Mouse (Mus musculus): ENCODE results near the gene Jmjd6. TPM values are rescaled to one million over a fixed set of nuclear protein-coding genes. Genes with fewer than 3 reads are reported as not detected.

Gene Jmjd6
- polyA plus RNA-seq, 1 experiment from 2014 or later, result 102 TPM

DNA sequence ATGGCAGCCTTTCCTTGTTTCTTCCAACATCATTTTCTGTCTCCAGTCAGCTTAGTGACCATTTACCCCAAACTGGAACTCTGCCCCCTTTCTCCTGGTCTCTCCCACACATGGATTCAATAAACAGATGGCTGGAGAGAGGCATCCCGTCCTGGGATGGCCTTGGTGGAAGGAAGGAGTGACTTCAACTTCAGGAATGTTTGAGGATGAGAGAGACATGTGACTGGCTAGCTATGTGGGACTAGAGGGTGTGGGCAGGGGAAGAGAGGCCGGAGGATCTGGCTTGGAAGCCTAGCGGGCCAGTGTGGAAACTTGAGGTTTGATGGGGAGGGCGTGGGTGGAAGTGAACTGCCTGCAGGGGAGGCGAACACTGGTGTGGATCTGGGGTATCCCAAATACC is 26.5 kb downstream of the Jmjd6 start:
- WGBS, result 82% methylated on average over 5 of the region's 5 CpGs
- H3K4me1 ChIP-seq, result peaks cover 81% of the 10 kb centered on the region

DNA sequence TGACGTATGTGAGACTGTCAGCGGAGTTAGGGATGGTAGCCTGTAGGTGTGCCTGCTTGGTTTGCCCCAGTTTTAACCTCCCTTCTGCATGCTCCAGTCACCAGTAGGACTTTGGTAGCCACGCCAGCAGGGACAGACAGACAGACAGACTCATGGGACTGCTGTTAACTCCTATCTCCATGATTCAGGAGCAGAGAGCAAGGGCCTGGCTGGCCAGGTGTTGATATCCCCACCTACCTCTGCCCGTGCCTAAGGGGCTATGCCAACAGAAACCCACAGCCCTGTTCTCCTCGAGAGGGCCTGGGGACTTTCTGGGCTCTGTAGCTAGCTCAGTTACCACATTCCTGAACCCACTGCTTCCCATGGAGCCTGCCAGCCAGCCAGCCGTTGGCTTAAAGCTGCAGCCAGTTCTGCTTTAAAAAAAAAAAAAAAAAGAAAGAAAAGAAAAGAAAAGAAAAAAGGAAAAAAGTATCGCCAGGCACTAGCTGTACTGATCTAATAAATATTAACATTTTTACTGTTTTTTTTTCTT is 28.3 kb downstream of the Jmjd6 start:
- no peaks in the 10 kb centered on the region for H3K9me3 ChIP-seq (replicated peaks)
- peak overlapping the region; percentile 51; the same call in 1 of the 2 replicates for H3K4me3 ChIP-seq
- H3K27me3 ChIP-seq (ENCODE audit: low read depth, poor library complexity, severe bottlenecking), result no peaks in the 10 kb centered on the region
- peak; percentile 21 for DNase-seq (ENCODE audit: low spot score)
- peaks cover 84% of the 10 kb centered on the region for H3K4me1 ChIP-seq
- WGBS, result 25% methylated on average over 7 of the region's 7 CpGs
- H3K27ac ChIP-seq (replicated peaks), result peak overlapping the region; percentile 89
- no peaks in the 10 kb centered on the region; the same call in 1 of the 2 replicates for H3K36me3 ChIP-seq

More for the DNA sequence above, 26.5 kb downstream of the Jmjd6 start:
- no peak overlapping the region; the same call in 1 of the 2 replicates for H3K4me3 ChIP-seq
- no peaks in the 10 kb centered on the region for H3K27me3 ChIP-seq (ENCODE audit: low read depth, poor library complexity, severe bottlenecking)
- no peaks in the 10 kb centered on the region for H3K9me3 ChIP-seq (replicated peaks)
- DNase-seq (ENCODE audit: low spot score), result no peak
- H3K36me3 ChIP-seq, result no peaks in the 10 kb centered on the region
- H3K27ac ChIP-seq (replicated peaks), result no peak overlapping the region; the same call in 1 of the 2 replicates

DNA sequence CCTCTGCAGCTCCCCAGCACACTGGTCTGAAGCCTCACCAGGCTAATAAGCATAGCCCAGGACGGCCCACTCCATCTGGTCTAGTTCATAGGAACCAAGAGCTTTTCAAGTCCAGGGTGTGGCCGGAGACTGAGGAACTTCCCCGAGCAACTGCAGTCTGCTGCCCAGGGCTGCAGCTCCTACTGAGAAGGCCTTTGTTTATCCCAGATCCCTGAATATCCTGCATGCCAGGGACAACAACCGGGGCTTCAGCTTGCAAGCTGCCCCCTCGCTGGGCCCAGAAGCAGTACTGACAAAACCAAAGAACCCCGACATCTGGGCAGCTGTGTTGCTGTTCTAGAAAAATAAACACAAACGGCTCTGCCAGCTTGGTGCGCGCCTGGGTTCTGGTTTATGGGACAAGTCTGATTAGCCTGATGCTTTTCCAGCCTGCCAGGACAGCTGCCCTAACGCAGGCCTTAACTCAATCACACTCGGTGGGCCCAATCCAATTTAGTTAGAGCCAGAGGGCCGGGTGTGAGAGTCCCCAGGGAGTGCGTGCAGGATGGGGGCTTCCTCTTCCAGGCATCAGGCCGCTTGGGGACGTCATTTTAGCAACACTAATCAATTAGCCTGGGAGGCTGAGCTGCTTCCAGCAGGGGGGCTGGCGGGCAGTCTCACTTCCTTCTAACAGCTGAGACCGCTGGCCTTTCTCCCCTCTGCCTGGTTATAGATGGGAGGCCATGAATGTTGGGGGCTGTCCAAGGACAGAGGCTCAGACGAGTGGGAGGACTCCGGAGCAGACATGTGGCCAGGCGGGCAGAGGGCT is 29.0 kb downstream of the Jmjd6 start:
- Histone ChIP-seq H3K4me1 (peaks cover 89% of the 10 kb centered on the region), H3K27me3 (ENCODE audit: low read depth, poor library complexity, severe bottlenecking) (peaks cover 5% of the 10 kb centered on the region), H3K4me3 (peak overlapping the region; percentile 51), H3K9me3 (replicated peaks) (no peaks in the 10 kb centered on the region), H3K27ac (replicated peaks) (peak overlapping the region; percentile 89), H3K36me3 (peaks cover 3% of the 10 kb centered on the region; the same call in 1 of the 2 replicates)
- WGBS, result 4% methylated on average over 20 of the region's 20 CpGs
- DNase-seq (ENCODE audit: low spot score), result peak; percentile 68

DNA sequence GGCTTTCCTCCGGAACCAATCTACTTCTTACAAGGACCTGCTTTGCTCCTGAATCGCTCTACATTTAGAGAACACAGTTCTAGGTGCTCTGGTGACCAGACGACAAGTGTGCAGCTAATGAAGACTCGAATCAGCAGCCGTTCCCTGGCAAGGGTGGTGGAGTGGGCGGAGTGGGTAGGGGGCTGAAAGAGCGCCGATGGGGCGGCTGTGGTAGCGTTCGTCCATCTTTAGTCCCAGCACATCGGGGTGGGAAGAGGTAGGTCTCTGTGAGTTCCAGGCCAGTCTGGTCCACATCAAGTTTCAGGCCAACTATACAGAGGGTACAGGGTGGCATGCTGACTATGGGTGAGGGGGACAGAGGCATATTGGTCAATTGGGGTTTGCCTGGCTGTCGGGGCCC is 29.6 kb downstream of the Jmjd6 start:
- peak overlapping the region; percentile 51 for H3K4me3 ChIP-seq

DNA sequence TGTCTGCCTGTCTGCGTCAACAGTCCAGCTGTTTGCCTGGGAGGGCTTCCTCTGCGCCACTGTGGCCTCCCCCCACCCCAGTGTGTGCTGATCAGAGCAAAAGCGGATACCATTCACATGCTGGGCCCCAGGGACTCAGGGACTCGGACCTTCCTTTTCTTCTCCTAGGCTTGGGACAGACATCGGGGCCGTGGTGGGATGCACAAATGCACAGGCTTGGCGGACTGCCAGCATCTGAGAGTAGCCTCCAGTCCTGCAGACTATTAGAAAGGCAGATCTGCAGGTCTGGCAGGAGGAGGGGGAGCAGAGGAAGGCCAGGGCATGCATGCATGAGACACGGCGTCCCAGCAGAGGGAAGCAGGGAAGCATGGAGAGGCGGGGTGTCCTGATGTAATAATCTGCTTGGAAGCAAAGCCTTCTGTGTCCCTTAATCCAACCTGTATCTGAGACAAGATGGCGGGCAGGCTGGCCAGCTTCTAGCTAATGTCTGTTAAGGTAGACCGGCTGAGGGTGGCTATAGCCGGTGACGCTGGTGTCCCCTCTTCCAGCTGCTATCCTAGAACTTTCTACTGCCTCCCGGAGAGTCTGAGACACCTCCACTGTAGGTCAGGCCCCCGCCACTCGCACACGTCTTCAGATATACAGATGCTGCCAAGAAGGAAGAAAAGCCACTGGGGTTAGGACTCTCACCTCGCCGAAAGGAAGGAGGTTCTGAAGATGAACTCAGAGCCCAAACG is 30.3 kb downstream of the Jmjd6 start:
- peak overlapping the region; percentile 89 for H3K27ac ChIP-seq (replicated peaks)
- peaks cover 3% of the 10 kb centered on the region; the same call in 1 of the 2 replicates for H3K36me3 ChIP-seq
- DNase-seq (ENCODE audit: low spot score), result peak; percentile 67
- H3K9me3 ChIP-seq (replicated peaks), result no peaks in the 10 kb centered on the region
- H3K4me3 ChIP-seq, result peak overlapping the region; percentile 51
- H3K27me3 ChIP-seq (ENCODE audit: low read depth, poor library complexity, severe bottlenecking), result peaks cover 11% of the 10 kb centered on the region
- WGBS, result 50% methylated on average over 21 of the region's 21 CpGs
- peaks cover 96% of the 10 kb centered on the region for H3K4me1 ChIP-seq

More for the DNA sequence above, 29.6 kb downstream of the Jmjd6 start:
- Histone ChIP-seq H3K27ac (replicated peaks) (peak overlapping the region; percentile 89), H3K36me3 (peaks cover 3% of the 10 kb centered on the region; the same call in 1 of the 2 replicates), H3K27me3 (ENCODE audit: low read depth, poor library complexity, severe bottlenecking) (peaks cover 11% of the 10 kb centered on the region), H3K4me1 (peaks cover 90% of the 10 kb centered on the region), H3K9me3 (replicated peaks) (no peaks in the 10 kb centered on the region)
- no peak for DNase-seq (ENCODE audit: low spot score)
- 66% methylated on average over 13 of the region's 13 CpGs for WGBS

DNA sequence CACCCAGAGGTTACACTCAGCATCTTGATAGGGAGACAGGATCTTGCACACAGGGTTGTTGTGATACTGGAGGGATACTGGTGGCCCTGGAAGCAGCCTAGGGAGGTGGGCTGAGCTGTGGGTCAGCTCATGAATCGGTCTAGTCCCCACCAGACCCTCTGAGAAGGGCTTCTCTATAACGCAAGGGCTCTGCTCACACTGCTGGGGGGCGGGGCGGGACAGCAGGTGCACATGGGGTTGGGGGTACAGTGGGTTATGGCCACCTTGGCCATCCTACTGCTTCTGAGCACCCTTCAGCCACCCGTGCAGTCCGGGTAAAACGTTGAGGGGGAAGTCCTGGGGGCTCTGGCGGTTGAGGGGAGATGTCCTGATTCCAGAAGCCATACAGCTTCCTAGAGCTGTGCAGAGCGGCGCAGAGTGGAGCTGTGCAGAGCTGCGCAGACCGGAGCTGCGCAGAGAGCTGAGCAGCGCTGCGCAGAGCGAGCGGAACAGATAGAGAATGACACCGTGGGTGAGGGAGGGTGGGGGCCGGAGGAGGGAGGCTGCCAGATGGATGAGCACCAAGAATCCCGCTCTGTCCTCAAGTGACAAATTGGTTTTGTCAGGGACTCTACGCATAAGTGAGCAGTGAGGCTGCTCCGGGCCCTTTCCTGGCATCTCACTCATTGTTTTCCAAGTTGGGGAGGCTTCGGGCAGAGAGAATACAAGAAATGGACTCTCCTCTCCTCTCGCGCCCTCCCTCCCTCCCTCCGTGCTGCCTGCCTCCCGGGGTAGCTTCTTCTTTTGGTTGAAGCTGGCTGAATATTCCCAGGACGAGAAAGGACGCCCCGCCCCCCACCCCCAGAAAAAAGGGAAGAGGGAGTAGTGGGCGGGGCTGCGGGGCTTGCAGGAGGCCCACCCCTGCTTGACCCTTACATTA is 32.0 kb downstream of the Jmjd6 start:
- Histone ChIP-seq H3K27me3 (ENCODE audit: low read depth, poor library complexity, severe bottlenecking) (peaks cover 11% of the 10 kb centered on the region), H3K36me3 (peaks cover 3% of the 10 kb centered on the region; the same call in 1 of the 2 replicates), H3K4me1 (peaks cover 92% of the 10 kb centered on the region), H3K27ac (replicated peaks) (peak overlapping the region; percentile 89), H3K9me3 (replicated peaks) (no peaks in the 10 kb centered on the region), H3K4me3 (peak overlapping the region; percentile 51)
- WGBS, result 4% methylated on average over 32 of the region's 32 CpGs
- DNase-seq (ENCODE audit: low spot score), result peak; percentile 86

DNA sequence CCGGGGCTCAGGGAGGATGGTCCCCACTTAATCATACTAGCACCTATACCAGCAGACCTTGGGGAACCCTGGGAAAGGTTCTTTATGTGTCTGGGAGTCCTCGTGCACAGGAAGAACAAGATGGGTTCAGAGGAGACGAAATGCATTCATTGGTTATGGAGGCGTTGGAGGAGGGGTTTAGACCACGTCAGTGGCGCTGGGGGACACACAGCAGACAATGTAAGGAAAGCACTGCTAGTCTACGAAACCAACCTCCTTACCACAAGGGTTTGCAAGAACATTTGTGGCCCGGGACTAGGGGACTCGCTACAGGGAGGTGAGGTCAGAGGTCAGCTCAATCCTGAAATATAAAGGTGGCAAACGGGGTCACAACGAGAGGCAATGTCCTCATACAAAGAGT is 32.7 kb downstream of the Jmjd6 start:
- Histone ChIP-seq H3K27me3 (ENCODE audit: low read depth, poor library complexity, severe bottlenecking) (peaks cover 11% of the 10 kb centered on the region), H3K27ac (replicated peaks) (peak overlapping the region; percentile 89), H3K4me3 (peak overlapping the region; percentile 51), H3K4me1 (peaks cover 84% of the 10 kb centered on the region), H3K9me3 (replicated peaks) (no peaks in the 10 kb centered on the region), H3K36me3 (peaks cover 3% of the 10 kb centered on the region; the same call in 1 of the 2 replicates)
- peak; percentile 31 for DNase-seq (ENCODE audit: low spot score)
- WGBS, result 43% methylated on average over 11 of the region's 11 CpGs

DNA sequence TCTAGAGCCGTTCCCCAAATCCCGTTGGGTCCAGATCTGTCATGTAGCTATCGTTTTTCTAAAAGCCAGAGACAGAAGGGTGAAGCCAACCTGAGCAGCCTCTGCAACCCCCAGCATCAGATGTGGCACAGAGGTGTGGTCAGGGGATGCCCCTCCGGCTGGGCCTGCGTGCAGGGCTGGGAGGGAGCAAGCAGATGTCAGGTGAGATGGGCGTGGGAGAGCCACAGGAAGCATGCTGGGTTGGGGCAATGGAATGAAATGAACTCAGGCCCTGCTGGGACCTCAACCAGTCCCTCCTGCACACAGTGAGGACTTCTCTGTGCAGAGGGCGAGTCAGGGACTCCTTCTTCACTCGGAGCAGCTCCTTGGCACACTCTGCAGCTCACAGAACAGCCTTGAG is 33.7 kb downstream of the Jmjd6 start:
- H3K4me3 ChIP-seq, result no peak overlapping the region
- H3K9me3 ChIP-seq (replicated peaks), result no peaks in the 10 kb centered on the region
- peak overlapping the region; percentile 89 for H3K27ac ChIP-seq (replicated peaks)
- WGBS, result 76% methylated on average over 8 of the region's 8 CpGs
- H3K4me1 ChIP-seq, result peaks cover 74% of the 10 kb centered on the region
- peaks cover 3% of the 10 kb centered on the region; the same call in 1 of the 2 replicates for H3K36me3 ChIP-seq
- no peak for DNase-seq (ENCODE audit: low spot score)
- H3K27me3 ChIP-seq (ENCODE audit: low read depth, poor library complexity, severe bottlenecking), result peaks cover 11% of the 10 kb centered on the region

DNA sequence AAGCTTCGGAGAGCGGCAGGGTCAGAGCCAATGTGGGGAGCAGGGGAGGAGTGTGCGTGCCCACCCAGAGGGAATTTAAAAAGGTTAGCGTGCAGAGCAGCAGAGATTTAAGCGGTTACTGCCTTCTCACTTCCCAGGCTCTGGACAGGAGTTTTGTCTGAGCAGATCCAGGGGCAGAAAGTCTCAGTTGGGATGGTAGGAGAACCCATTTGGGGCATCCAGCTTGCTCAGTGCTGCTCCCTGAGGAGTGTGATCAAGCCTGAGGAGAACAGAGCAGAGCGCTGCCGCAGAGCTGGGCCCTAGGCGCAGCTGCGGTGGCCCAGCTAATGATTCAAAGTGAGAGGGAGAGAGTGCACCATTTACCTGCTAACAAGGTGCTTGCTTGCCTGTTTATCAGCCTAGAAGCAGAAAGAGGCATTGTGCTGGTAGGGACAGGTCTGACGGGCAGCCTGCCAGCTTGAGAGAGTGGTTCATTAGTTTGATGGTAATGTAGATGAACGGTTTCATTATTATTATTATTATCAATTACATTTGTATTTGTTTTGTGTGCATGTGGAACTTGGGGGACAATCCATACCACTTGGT is 34.3 kb downstream of the Jmjd6 start:
- H3K4me3 ChIP-seq, result no peak overlapping the region
- H3K4me1 ChIP-seq, result peaks cover 68% of the 10 kb centered on the region
- H3K36me3 ChIP-seq, result peaks cover 3% of the 10 kb centered on the region; the same call in 1 of the 2 replicates
- H3K27me3 ChIP-seq (ENCODE audit: low read depth, poor library complexity, severe bottlenecking), result peaks cover 11% of the 10 kb centered on the region
- H3K27ac ChIP-seq (replicated peaks), result peak overlapping the region; percentile 89
- no peaks in the 10 kb centered on the region for H3K9me3 ChIP-seq (replicated peaks)
- WGBS, result 79% methylated on average over 11 of the region's 11 CpGs
- DNase-seq (ENCODE audit: low spot score), result no peak

DNA sequence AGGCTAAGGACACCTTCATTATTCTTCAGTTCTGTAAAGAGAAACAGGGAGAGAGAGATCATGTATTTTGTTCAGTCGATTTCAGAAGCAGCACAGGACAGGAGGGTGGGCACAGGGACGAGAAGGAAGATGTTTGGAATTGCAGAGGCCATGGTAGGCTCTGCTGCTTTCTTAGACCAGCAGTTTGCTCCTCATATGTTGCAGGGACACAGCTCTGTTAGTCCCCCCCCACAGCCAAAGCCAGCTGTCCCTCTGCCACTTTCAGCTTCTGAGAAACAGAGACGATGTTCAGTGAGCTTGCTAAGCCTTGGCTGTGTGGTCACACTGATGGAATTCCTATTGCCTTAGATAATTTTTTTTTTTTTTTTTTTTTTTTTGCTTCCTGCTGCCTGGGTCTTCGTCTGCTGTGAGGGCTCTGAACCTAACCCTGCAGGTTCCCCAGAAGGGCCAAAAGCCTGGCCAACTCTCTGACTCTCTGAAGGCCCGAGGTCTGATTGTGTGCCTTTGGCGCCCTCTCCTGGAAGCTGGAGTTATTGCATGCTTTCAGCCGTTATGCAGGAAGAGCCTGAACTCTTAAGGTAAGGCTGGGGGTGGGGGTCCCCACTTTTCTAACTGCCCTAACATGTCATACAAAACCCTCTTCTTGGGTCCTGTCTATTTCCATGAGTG is 35.2 kb downstream of the Jmjd6 start:
- peak; percentile 86 for DNase-seq (ENCODE audit: low spot score)
- Histone ChIP-seq H3K9me3 (replicated peaks) (no peaks in the 10 kb centered on the region), H3K27ac (replicated peaks) (peak overlapping the region; percentile 74; the same call in 1 of the 2 replicates), H3K4me1 (peaks cover 60% of the 10 kb centered on the region), H3K36me3 (peaks cover 3% of the 10 kb centered on the region; the same call in 1 of the 2 replicates), H3K27me3 (ENCODE audit: low read depth, poor library complexity, severe bottlenecking) (peaks cover 11% of the 10 kb centered on the region), H3K4me3 (no peak overlapping the region)
- WGBS, result 32% methylated on average over 7 of the region's 7 CpGs

DNA sequence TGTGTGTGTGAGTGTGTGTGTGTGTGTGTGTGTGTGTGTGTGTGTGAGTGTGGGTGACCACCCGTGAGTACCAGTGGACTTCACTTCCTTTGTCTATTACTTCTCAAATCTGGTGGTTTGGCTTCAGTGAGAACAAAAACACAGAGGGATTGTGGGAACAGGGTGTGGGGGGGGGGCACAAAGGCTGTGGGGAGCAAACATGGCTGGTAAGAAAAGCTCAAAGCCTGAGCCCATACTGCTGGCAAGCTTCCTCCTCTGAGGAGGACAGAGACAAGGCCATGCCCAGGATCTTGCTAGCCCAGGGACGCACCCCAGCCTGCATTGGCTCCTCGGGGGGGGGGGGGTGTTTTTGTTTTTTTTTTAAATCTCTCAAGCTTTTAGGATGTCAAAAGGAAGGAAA is 35.7 kb downstream of the Jmjd6 start:
- WGBS, result 80% methylated on average over 3 of the region's 3 CpGs
- no peak for DNase-seq (ENCODE audit: low spot score)
- H3K4me1 ChIP-seq, result peaks cover 54% of the 10 kb centered on the region

More for the DNA sequence above, 35.7 kb downstream of the Jmjd6 start:
- peak overlapping the region; percentile 74 for H3K27ac ChIP-seq (replicated peaks)
- H3K36me3 ChIP-seq, result peaks cover 3% of the 10 kb centered on the region; the same call in 1 of the 2 replicates
- H3K9me3 ChIP-seq (replicated peaks), result no peaks in the 10 kb centered on the region
- H3K4me3 ChIP-seq, result no peak overlapping the region
- H3K27me3 ChIP-seq (ENCODE audit: low read depth, poor library complexity, severe bottlenecking), result peaks cover 11% of the 10 kb centered on the region
